Mouse (Mus musculus) layer of hippocampus, adult 11-12 months (tissue): ENCODE results near the gene Setd7.

Experiments
- DNase-seq: peaks from one replicate; pipeline ENCODE4 v3.0.0; 2022; ENCODE audit warnings: low spot score

Gene Setd7

GRCm38 (mm10) chr3:51468530-51468929, 92.1 kb downstream of the Setd7 start:
- DNase-seq: no peak
